Mouse (Mus musculus) kidney, postnatal 10 days (tissue): ENCODE results near the gene Skint7.
"Not testable (repeated sequence)": the region's sequence is repeated elsewhere in the genome, so short reads cannot be mapped to it uniquely, and the experiment has no call there.

Experiments used
- DNase-seq: peaks from one replicate; pipeline ENCODE4 v3.0.0; 2021; ENCODE audit warnings: mixed read lengths

The Skint7 gene

GRCm38 (mm10) chr4:111972623-111973022 is at the start of gene Skint7:
Gene Skint7, plus strand, starts transcription at chr4:111972923.
- no peak for DNase-seq

DNA sequence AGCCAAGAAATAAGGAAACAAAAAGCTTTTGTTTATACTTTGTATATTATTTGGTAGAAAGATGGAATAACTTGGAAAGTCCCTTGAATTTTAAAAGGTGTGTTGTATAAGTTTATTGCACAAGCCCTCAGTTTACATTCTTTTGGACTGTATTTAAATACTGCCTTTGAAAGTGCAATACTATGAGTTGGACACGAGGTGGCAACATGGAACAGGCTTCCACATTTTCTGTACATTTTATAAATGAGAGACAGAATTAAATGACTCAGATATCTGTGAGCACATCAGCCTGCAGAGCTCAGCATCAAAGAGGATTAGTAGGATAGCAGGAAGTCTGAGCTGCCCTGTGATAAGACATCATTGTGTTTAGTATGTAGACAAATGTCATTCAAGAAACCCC is 11.4 kb upstream of the Skint7 start:
- no peak for DNase-seq

GRCm38 (mm10) chr4:111963241-111963640 is 9.5 kb upstream of the Skint7 start:
- not testable (repeated sequence) for DNase-seq

GRCm38 (mm10) chr4:111963669-111964068 is 9.1 kb upstream of the Skint7 start:
- no peak for DNase-seq

DNA sequence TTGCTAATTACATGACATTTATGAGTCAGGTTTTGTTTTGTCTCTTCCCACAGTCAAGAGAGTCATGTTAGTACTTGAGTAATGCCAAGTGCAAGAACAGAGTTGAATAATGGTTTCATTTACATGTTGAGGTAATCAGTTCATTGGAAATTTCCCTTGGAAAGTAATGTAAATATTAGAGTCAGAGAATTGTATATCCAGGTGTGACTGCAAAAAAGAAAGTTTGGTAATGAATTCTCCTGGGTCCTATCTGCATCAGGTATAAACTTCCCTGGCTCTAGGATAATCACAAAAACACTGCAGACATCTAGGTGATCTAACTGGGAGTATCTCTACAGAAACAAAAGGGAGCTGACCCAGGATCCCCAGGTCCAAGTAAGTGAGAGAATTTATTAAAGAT is 33.2 kb downstream of the Skint7 start, which contains the start of gene Skint1:
Gene Skint1 (plus strand): TSS at position 301 of the 400 bp plus-strand sequence.
- DNase-seq, result no peak
